Mouse (Mus musculus): ENCODE measurements around the gene Dkkl1.

DNA sequence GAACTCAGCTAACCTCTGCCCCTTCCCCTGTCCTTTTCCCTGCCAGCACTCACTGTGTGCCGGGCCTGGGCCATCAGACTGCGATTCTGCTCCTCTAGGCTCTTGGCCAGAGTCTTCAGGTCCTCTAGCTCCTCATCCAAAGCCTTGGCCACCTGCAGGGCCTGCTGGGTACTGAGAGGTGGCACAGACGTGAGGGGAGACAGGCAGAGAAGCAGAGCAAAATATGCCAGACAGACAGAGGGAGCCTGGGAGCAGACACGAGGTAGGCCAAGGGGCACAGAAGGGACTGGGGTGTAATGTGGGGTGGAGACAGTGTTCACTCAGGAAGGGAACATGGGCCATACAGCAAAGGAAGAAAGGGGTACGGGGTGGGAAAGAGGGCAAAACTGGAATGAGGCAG is 18.5 kb downstream of the Dkkl1 start:
- TF ChIP-seq POLR2A (IDR thresholded peaks at IDR 0.05; ENCODE audit: low read depth, low read length) = no peak
- no peak for TF ChIP-seq CTCF (IDR thresholded peaks at IDR 0.05; ENCODE audit: extremely low read depth, insufficient read depth, insufficient read length, insufficient replicate concordance)
